Mouse (Mus musculus) frontal cortex, postnatal 10 days (tissue): ENCODE data around the gene Olfr1491.

Experiments
- DNase-seq, 2 experiments: peaks; one replicate each; pipeline ENCODE4 v3.0.0; 2022; ENCODE audit warnings: low spot score in 2 of 2, mixed read lengths in 1 of 2

Gene Olfr1491

GRCm38 (mm10) chr19:13696968-13697367 is at the start of gene Olfr1491:
TSS of gene Olfr1491 (plus strand) at chr19:13697268.
- no peak for DNase-seq

DNA sequence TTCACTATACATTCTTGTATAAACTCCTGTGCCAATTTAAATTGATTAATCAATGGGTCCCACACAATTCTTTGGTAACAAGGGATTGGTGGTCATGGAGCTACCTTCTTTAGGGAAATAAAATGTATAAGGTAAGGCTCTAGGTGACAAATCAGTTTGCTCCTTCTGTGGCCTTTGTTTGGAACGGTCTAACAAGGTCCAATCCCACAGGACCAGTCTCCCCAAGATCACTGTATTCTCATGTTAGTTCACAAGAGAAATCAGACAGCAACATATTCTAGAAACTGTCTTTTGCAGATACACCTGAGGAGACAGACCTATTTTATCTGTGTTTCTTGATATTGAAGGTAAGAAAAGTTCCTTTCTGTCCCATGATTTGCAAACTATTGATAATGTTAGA is 46.3 kb upstream of the Olfr1491 start, which contains the start of gene Olfr1490:
Olfr1490 (plus strand) TSS at position 301 of the 400 bp plus-strand sequence.
- no peak for DNase-seq

DNA sequence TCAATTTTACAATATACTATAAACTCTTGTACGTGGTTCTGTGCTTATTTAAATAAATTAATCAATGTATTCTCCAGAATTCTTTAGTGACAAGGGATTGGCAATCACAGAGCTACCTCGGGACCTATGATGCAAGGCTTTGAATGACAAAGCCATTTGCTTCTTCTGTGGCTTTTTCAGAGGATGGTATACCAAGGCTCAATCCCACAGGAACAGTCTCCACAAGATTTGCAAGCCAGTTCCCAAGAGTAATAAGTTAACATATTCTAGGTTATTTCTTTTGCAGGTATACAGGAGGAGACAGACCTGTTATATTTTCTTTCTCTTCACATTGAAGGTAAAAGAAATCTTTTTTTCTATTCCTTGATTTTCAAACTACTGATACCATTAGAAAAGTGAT is 25.9 kb downstream of the Olfr1491 start, which contains the start of gene Olfr1493-ps1:
Olfr1493-ps1 (plus strand) TSS at position 301 of the 400 bp plus-strand sequence.
- no peak for DNase-seq

DNA sequence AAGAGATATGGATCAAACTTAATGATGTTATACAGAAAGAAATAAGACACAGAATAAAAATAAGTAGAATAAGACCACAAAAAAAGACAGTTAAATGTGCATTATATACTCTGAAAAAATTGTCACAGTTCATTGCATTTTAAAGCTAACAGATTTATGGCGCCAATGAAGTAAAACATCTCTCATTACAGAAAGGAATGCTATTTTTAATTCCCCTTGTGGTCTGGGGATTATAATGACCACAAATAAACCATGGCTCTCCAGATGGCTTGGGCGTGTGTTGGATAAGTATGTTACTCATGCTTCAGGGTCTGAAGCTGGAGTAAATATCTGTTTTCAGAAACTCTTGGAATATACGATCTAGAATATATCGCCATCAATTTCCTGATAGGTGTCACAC is 42.4 kb downstream of the Olfr1491 start, which contains the start of gene Olfr1494:
Olfr1494 (plus strand) TSS at position 301 of the 400 bp plus-strand sequence.
- no peak for DNase-seq

GRCm38 (mm10) chr19:13749366-13749765 is 52.3 kb downstream of the Olfr1491 start:
- no peak for DNase-seq
